Mouse (Mus musculus): Measurements from ENCODE around the gene Tekt3. TPM values are rescaled to one million over a fixed set of nuclear protein-coding genes. Genes with fewer than 3 reads are reported as not detected.

The Tekt3 gene
- polyA plus RNA-seq, 1 experiment = 122 TPM

DNA sequence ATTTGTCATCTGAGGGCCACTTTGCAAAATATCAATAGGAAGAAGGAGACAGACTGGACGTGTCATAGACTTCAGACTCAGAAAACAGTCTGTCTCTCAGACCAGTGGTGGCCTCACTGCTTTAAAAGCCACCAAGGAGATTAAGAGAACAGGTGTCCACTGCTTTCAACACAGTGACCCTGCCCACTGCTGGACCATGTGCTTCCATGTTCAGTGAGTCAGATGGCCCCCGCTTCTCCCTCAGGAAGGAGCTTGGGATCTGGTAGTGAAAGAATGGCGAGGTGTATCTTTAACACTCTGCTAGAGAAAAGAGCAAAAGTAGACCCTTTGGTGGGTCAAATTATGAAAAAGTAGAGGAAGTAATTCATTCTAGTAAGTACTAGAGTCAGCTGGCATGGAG, 48.9 kb downstream of the Tekt3 start:
- Histone ChIP-seq H3K27me3 (ENCODE audit: control insufficient read depth, insufficient read depth, low read length) (no peaks in the 10 kb centered on the region), H3K4me3 (ENCODE audit: control insufficient read depth, low read depth, low read length) (no peak overlapping the region), H3K36me3 (ENCODE audit: control insufficient read depth, insufficient read depth, low read length) (no peaks in the 10 kb centered on the region), H3K27ac (ENCODE audit: control insufficient read depth, insufficient read depth, low read depth, low read length) (no peak overlapping the region), H3K4me1 (ENCODE audit: control insufficient read depth, insufficient read depth, low read length) (no peaks in the 10 kb centered on the region)
- TF ChIP-seq CTCF (IDR thresholded peaks at IDR 0.05; ENCODE audit: control insufficient read depth, insufficient read depth, insufficient replicate concordance, low read depth, low read length) (no peak), POLR2A (IDR thresholded peaks at IDR 0.05; ENCODE audit: control insufficient read depth, low read depth, low read length) (no peak)

- Histone ChIP-seq H3K27me3 (ENCODE audit: control insufficient read depth, insufficient read depth, low read length) (no peaks in the 10 kb centered on the region), H3K36me3 (ENCODE audit: control insufficient read depth, insufficient read depth, low read length) (no peaks in the 10 kb centered on the region), H3K4me3 (ENCODE audit: control insufficient read depth, low read depth, low read length) (no peak overlapping the region), H3K27ac (ENCODE audit: control insufficient read depth, insufficient read depth, low read depth, low read length) (no peak overlapping the region), H3K4me1 (ENCODE audit: control insufficient read depth, insufficient read depth, low read length) (no peaks in the 10 kb centered on the region)
- TF ChIP-seq CTCF (IDR thresholded peaks at IDR 0.05; ENCODE audit: control insufficient read depth, insufficient read depth, insufficient replicate concordance, low read depth, low read length) (no peak), POLR2A (IDR thresholded peaks at IDR 0.05; ENCODE audit: control insufficient read depth, low read depth, low read length) (no peak)
Observed at GRCm38 (mm10) chr11:63114807-63115641, 53.6 kb downstream of the Tekt3 start.

- TF ChIP-seq POLR2A (IDR thresholded peaks at IDR 0.05; ENCODE audit: control insufficient read depth, low read depth, low read length) (no peak), CTCF (IDR thresholded peaks at IDR 0.05; ENCODE audit: control insufficient read depth, insufficient read depth, insufficient replicate concordance, low read depth, low read length) (no peak)
- H3K4me3 ChIP-seq (ENCODE audit: control insufficient read depth, low read depth, low read length) = no peak overlapping the region
- H3K27me3 ChIP-seq (ENCODE audit: control insufficient read depth, insufficient read depth, low read length) = no peaks in the 10 kb centered on the region
- H3K27ac ChIP-seq (ENCODE audit: control insufficient read depth, insufficient read depth, low read depth, low read length) = no peak overlapping the region
- no peaks in the 10 kb centered on the region for H3K4me1 ChIP-seq (ENCODE audit: control insufficient read depth, insufficient read depth, low read length)
- H3K36me3 ChIP-seq (ENCODE audit: control insufficient read depth, insufficient read depth, low read length) = no peaks in the 10 kb centered on the region
Observed at GRCm38 (mm10) chr11:63116652-63117051, 55.2 kb downstream of the Tekt3 start.

- Histone ChIP-seq H3K4me3 (ENCODE audit: control insufficient read depth, low read depth, low read length) (no peak overlapping the region), H3K36me3 (ENCODE audit: control insufficient read depth, insufficient read depth, low read length) (no peaks in the 10 kb centered on the region), H3K27me3 (ENCODE audit: control insufficient read depth, insufficient read depth, low read length) (no peaks in the 10 kb centered on the region), H3K27ac (ENCODE audit: control insufficient read depth, insufficient read depth, low read depth, low read length) (no peak overlapping the region), H3K4me1 (ENCODE audit: control insufficient read depth, insufficient read depth, low read length) (no peaks in the 10 kb centered on the region)
- TF ChIP-seq CTCF (IDR thresholded peaks at IDR 0.05; ENCODE audit: control insufficient read depth, insufficient read depth, insufficient replicate concordance, low read depth, low read length) (no peak), POLR2A (IDR thresholded peaks at IDR 0.05; ENCODE audit: control insufficient read depth, low read depth, low read length) (no peak)
Observed at GRCm38 (mm10) chr11:63117266-63117665, 55.8 kb downstream of the Tekt3 start.

DNA sequence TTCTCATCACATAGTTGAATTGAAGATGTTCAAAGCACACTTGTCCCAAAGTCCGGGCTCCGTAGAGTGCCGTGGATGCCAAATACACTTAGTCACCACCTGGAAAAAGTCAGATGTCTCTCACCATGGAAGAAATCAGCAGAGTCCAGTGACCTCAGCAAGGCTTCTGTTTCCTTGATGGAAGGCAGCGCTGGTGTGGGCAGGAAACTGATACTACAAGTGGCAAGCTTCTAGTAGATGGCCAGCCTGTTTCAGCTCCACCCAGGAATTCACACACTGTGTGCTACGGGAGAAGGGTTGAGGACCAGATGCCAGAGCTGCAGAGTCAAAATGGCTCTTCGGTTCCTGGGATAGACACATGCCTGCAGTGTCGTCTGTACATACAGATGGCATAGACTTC, 58.3 kb downstream of the Tekt3 start:
- TF ChIP-seq CTCF (IDR thresholded peaks at IDR 0.05; ENCODE audit: control insufficient read depth, insufficient read depth, insufficient replicate concordance, low read depth, low read length) (no peak), POLR2A (IDR thresholded peaks at IDR 0.05; ENCODE audit: control insufficient read depth, low read depth, low read length) (no peak)
- no peak overlapping the region for H3K27ac ChIP-seq (ENCODE audit: control insufficient read depth, insufficient read depth, low read depth, low read length)
- H3K4me1 ChIP-seq (ENCODE audit: control insufficient read depth, insufficient read depth, low read length) = no peaks in the 10 kb centered on the region

DNA sequence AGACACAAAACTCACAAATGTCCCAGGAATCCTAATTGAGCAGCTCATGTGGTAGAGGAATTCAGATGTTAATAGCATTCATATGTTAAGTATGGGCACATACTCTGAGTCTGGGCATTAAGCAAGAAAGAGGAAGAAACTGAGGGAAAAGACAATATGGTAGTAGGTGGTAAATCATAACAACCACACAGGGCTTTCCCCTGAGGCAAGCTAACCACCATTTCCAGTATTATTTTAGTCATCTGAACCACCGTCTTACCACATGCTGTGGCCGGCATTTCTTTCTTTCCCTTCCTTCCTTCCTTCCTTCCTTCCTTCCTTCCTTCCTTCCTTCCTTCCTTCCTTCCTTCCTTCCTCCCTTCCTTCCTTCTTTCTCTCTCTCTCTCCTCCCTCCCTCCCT, 60.8 kb downstream of the Tekt3 start:
- H3K4me3 ChIP-seq (ENCODE audit: control insufficient read depth, low read depth, low read length) = no peak overlapping the region
- H3K27ac ChIP-seq (ENCODE audit: control insufficient read depth, insufficient read depth, low read depth, low read length) = no peak overlapping the region
- H3K4me1 ChIP-seq (ENCODE audit: control insufficient read depth, insufficient read depth, low read length) = no peaks in the 10 kb centered on the region
- no peaks in the 10 kb centered on the region for H3K36me3 ChIP-seq (ENCODE audit: control insufficient read depth, insufficient read depth, low read length)
- no peak for TF ChIP-seq CTCF (IDR thresholded peaks at IDR 0.05; ENCODE audit: control insufficient read depth, insufficient read depth, insufficient replicate concordance, low read depth, low read length)
- TF ChIP-seq POLR2A (IDR thresholded peaks at IDR 0.05; ENCODE audit: control insufficient read depth, low read depth, low read length) = no peak
- no peaks in the 10 kb centered on the region for H3K27me3 ChIP-seq (ENCODE audit: control insufficient read depth, insufficient read depth, low read length)

More for the DNA sequence above, 58.3 kb downstream of the Tekt3 start:
- Histone ChIP-seq H3K27me3 (ENCODE audit: control insufficient read depth, insufficient read depth, low read length) (no peaks in the 10 kb centered on the region), H3K36me3 (ENCODE audit: control insufficient read depth, insufficient read depth, low read length) (no peaks in the 10 kb centered on the region), H3K4me3 (ENCODE audit: control insufficient read depth, low read depth, low read length) (no peak overlapping the region)

DNA sequence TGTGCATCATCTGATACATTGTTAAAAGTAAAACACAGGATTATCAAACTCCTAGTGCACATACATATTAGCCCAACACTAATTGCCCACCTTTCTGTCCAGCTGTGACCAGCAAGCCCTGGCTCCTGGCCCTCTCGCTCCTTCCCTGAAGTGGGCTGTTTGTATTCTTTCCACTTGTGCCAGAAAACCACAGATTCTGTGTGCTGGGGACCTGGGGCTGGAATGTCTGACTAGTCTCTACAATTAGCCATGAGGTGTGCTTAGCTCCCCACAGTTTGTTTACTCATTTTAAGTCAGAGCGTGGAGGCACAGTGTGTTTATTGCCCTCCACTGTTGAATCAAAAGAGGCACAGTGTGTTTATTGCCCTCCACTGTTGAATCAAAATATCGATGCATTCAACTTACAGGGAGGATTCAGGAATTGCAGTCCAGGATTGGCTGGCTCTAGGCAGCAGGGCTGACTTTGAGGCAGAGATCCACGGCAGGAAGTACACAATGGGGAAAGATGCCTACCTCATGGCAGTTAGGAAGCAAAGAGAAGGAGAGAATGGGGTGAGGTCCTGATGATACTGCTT, 61.4 kb downstream of the Tekt3 start:
- Histone ChIP-seq H3K27ac (ENCODE audit: control insufficient read depth, insufficient read depth, low read depth, low read length) (no peak overlapping the region), H3K4me1 (ENCODE audit: control insufficient read depth, insufficient read depth, low read length) (no peaks in the 10 kb centered on the region), H3K36me3 (ENCODE audit: control insufficient read depth, insufficient read depth, low read length) (no peaks in the 10 kb centered on the region), H3K27me3 (ENCODE audit: control insufficient read depth, insufficient read depth, low read length) (no peaks in the 10 kb centered on the region), H3K4me3 (ENCODE audit: control insufficient read depth, low read depth, low read length) (no peak overlapping the region)
- no peak for TF ChIP-seq CTCF (IDR thresholded peaks at IDR 0.05; ENCODE audit: control insufficient read depth, insufficient read depth, insufficient replicate concordance, low read depth, low read length)
- TF ChIP-seq POLR2A (IDR thresholded peaks at IDR 0.05; ENCODE audit: control insufficient read depth, low read depth, low read length) = no peak
